Mouse (Mus musculus) stomach, embryonic 15.5 days (tissue): ENCODE measurements around the gene Fam161a. TPM values are rescaled to one million over a fixed set of nuclear protein-coding genes. Genes with fewer than 3 reads are reported as not detected.

Experiments
- ATAC-seq: fragments of 200-750 bp; cut with Nextera tagmentation; 2 replicates; pipeline ENCODE4 v1.8.0; 2017; ENCODE audit warnings: low read depth, moderate number of reproducible peaks, moderate TSS enrichment; ENCODE audit not compliant: insufficient read depth, low FRiP score
- H3K27ac ChIP-seq: fragments of 300-500 bp; sonication (generic); 2 replicates; pipeline ENCODE4 v1.5.1; 2015; ENCODE audit warnings: mild to moderate bottlenecking, inconsistent platforms
- H3K27me3 ChIP-seq: fragments of 300-500 bp; sonication (generic); replicated peaks from 2 replicates; pipeline ENCODE4 v1.6.1; 2015; ENCODE audit warnings: inconsistent platforms
- H3K36me3 ChIP-seq: fragments of 300-500 bp; sonication (generic); 2 replicates; pipeline ENCODE4 v1.6.1; 2015; ENCODE audit warnings: inconsistent platforms
- H3K4me1 ChIP-seq: fragments of 300-500 bp; sonication (generic); 2 replicates; pipeline ENCODE4 v1.6.1; 2015; ENCODE audit warnings: inconsistent platforms
- H3K4me2 ChIP-seq: fragments of 300-500 bp; sonication (generic); 2 replicates; pipeline ENCODE4 v1.6.1; 2015; ENCODE audit warnings: mild to moderate bottlenecking, inconsistent platforms
- H3K4me3 ChIP-seq: fragments of 300-500 bp; sonication (generic); replicated peaks from 2 replicates; pipeline ENCODE4 v1.5.1; 2015; ENCODE audit warnings: inconsistent platforms
- H3K9ac ChIP-seq: fragments of 300-500 bp; sonication (generic); 2 replicates; pipeline ENCODE4 v1.6.1; 2015; ENCODE audit warnings: inconsistent platforms
- H3K9me3 ChIP-seq: fragments of 300-500 bp; sonication (generic); 2 replicates; pipeline ENCODE4 v1.6.1; 2016; ENCODE audit warnings: inconsistent platforms
- WGBS: fragments of 180-500 bp; shearing (Covaris S2); methylation state at CpG from one replicate; pipeline ENCODE4 v1.1.7; 2015; 5-methylcytosine and 5-hydroxymethylcytosine counted together
- polyA plus RNA-seq: library from polyadenylated mRNA; unstranded; fragments of >200 nt; fragmentation: Nextera tagmentation; extraction: Ambion mirVana; gene quantifications from 2 replicates; pipeline ENCODE4 v1.2.1, GENCODE M21; 2015

The Fam161a gene
- polyA plus RNA-seq, 1 experiment from 2014 or later: 4.0 TPM

GRCm38 (mm10) chr11:22994271-22994670 lies 13.1 kb upstream of the Fam161a start:
- 77% methylated on average over 2 of the region's 2 CpGs for WGBS
- peaks cover 34% of the 10 kb centered on the region for H3K36me3 ChIP-seq
- no peaks in the 10 kb centered on the region for H3K9me3 ChIP-seq
- H3K9ac ChIP-seq: no peak overlapping the region
- no peak overlapping the region for H3K27ac ChIP-seq
- H3K4me1 ChIP-seq: peaks cover 8% of the 10 kb centered on the region
- no peak overlapping the region for H3K4me2 ChIP-seq
- H3K4me3 ChIP-seq: no peak overlapping the region
- no peak for ATAC-seq
- no peaks in the 10 kb centered on the region for H3K27me3 ChIP-seq

GRCm38 (mm10) chr11:22995461-22995860 lies 11.9 kb upstream of the Fam161a start:
- Histone ChIP-seq H3K36me3 (peaks cover 45% of the 10 kb centered on the region), H3K9ac (no peak overlapping the region), H3K4me3 (no peak overlapping the region), H3K27me3 (no peaks in the 10 kb centered on the region), H3K4me2 (no peak overlapping the region), H3K4me1 (peaks cover 8% of the 10 kb centered on the region), H3K9me3 (no peaks in the 10 kb centered on the region), H3K27ac (no peak overlapping the region)
- 95% methylated on average over 4 of the region's 4 CpGs for WGBS
- ATAC-seq: no peak

GRCm38 (mm10) chr11:22998308-22998707 lies 9.0 kb upstream of the Fam161a start:
- no peak overlapping the region for H3K9ac ChIP-seq
- H3K9me3 ChIP-seq: no peaks in the 10 kb centered on the region
- no peak overlapping the region for H3K27ac ChIP-seq
- H3K27me3 ChIP-seq: no peaks in the 10 kb centered on the region
- peaks cover 57% of the 10 kb centered on the region for H3K36me3 ChIP-seq
- H3K4me2 ChIP-seq: no peak overlapping the region
- H3K4me1 ChIP-seq: no peaks in the 10 kb centered on the region
- WGBS: 60% methylated on average over 1 of the region's 1 CpGs
- ATAC-seq: peak; percentile 50; the same call in 1 of the 2 replicates
- no peak overlapping the region for H3K4me3 ChIP-seq

- no peak overlapping the region for H3K4me3 ChIP-seq
- H3K9ac ChIP-seq: no peak overlapping the region
- H3K9me3 ChIP-seq: no peaks in the 10 kb centered on the region
- peaks cover 5% of the 10 kb centered on the region for H3K4me1 ChIP-seq
- 88% methylated on average over 1 of the region's 1 CpGs for WGBS
- no peak overlapping the region for H3K27ac ChIP-seq
- H3K27me3 ChIP-seq: no peaks in the 10 kb centered on the region
- ATAC-seq: no peak
- no peak overlapping the region for H3K4me2 ChIP-seq
- peaks cover 27% of the 10 kb centered on the region for H3K36me3 ChIP-seq
Observed at GRCm38 (mm10) chr11:23005276-23005675, 2.1 kb upstream of the Fam161a start.

- peak overlapping the region; percentile 82 for H3K4me2 ChIP-seq
- H3K36me3 ChIP-seq: peaks cover 17% of the 10 kb centered on the region
- no peak overlapping the region for H3K9ac ChIP-seq
- peak overlapping the region; percentile 61 for H3K4me3 ChIP-seq
- peak; percentile 51 for ATAC-seq
- H3K27me3 ChIP-seq: no peaks in the 10 kb centered on the region
- WGBS: 4% methylated on average over 6 of the region's 6 CpGs
- H3K27ac ChIP-seq: peak overlapping the region; percentile 85; the same call in 1 of the 2 replicates
- H3K9me3 ChIP-seq: no peaks in the 10 kb centered on the region
- peaks cover 5% of the 10 kb centered on the region for H3K4me1 ChIP-seq
Observed at GRCm38 (mm10) chr11:23007166-23007480, 208 bp upstream of the Fam161a start.

GRCm38 (mm10) chr11:23008181-23008823 lies 971 bp downstream of the Fam161a start:
- under 1% methylated on average over 40 of the region's 40 CpGs for WGBS
- peaks cover 10% of the 10 kb centered on the region for H3K36me3 ChIP-seq
- peak overlapping the region; percentile 82 for H3K4me2 ChIP-seq
- H3K27me3 ChIP-seq: no peaks in the 10 kb centered on the region
- H3K27ac ChIP-seq: peak overlapping the region; percentile 85
- peak overlapping the region; percentile 61 for H3K4me3 ChIP-seq
- peaks cover 5% of the 10 kb centered on the region for H3K4me1 ChIP-seq
- H3K9me3 ChIP-seq: no peaks in the 10 kb centered on the region
- ATAC-seq: peak; percentile 90
- H3K9ac ChIP-seq: peak overlapping the region; percentile 62

GRCm38 (mm10) chr11:23008824-23009200 lies 1.5 kb downstream of the Fam161a start:
- Histone ChIP-seq H3K9ac (no peak overlapping the region), H3K36me3 (peaks cover 5% of the 10 kb centered on the region), H3K4me1 (peaks cover 5% of the 10 kb centered on the region), H3K4me2 (peak overlapping the region; percentile 82), H3K4me3 (peak overlapping the region; percentile 61), H3K27ac (no peak overlapping the region), H3K27me3 (no peaks in the 10 kb centered on the region), H3K9me3 (no peaks in the 10 kb centered on the region)
- 18% methylated on average over 4 of the region's 4 CpGs for WGBS
- no peak for ATAC-seq

GRCm38 (mm10) chr11:23013096-23013495 lies 5.8 kb downstream of the Fam161a start:
- ATAC-seq: no peak
- Histone ChIP-seq H3K9ac (no peak overlapping the region), H3K27ac (peak overlapping the region; percentile 26), H3K9me3 (no peaks in the 10 kb centered on the region), H3K27me3 (no peaks in the 10 kb centered on the region), H3K4me1 (no peaks in the 10 kb centered on the region), H3K4me2 (no peak overlapping the region), H3K36me3 (no peaks in the 10 kb centered on the region), H3K4me3 (no peak overlapping the region)
- 53% methylated on average over 1 of the region's 1 CpGs for WGBS

GRCm38 (mm10) chr11:23013580-23014294 lies 6.4 kb downstream of the Fam161a start:
- Histone ChIP-seq H3K27ac (no peak overlapping the region; the same call in 1 of the 2 replicates), H3K36me3 (no peaks in the 10 kb centered on the region), H3K9me3 (no peaks in the 10 kb centered on the region), H3K9ac (no peak overlapping the region), H3K4me1 (no peaks in the 10 kb centered on the region), H3K4me3 (no peak overlapping the region), H3K27me3 (no peaks in the 10 kb centered on the region), H3K4me2 (no peak overlapping the region)
- 85% methylated on average over 4 of the region's 4 CpGs for WGBS
- no peak for ATAC-seq

- 70% methylated on average over 6 of the region's 6 CpGs for WGBS
- Histone ChIP-seq H3K9ac (no peak overlapping the region), H3K4me3 (no peak overlapping the region), H3K27me3 (no peaks in the 10 kb centered on the region), H3K36me3 (no peaks in the 10 kb centered on the region), H3K27ac (no peak overlapping the region), H3K9me3 (no peaks in the 10 kb centered on the region), H3K4me1 (no peaks in the 10 kb centered on the region), H3K4me2 (no peak overlapping the region)
- ATAC-seq: no peak
Observed at GRCm38 (mm10) chr11:23014996-23015395, 7.7 kb downstream of the Fam161a start.

- Histone ChIP-seq H3K4me3 (no peak overlapping the region), H3K9me3 (no peaks in the 10 kb centered on the region), H3K9ac (no peak overlapping the region), H3K27me3 (no peaks in the 10 kb centered on the region), H3K4me1 (no peaks in the 10 kb centered on the region), H3K36me3 (no peaks in the 10 kb centered on the region), H3K4me2 (no peak overlapping the region), H3K27ac (no peak overlapping the region)
- 93% methylated on average over 4 of the region's 4 CpGs for WGBS
- no peak for ATAC-seq
Observed at GRCm38 (mm10) chr11:23017943-23018342, 10.6 kb downstream of the Fam161a start.

- 74% methylated on average over 24 of the region's 24 CpGs for WGBS
- H3K27ac ChIP-seq: no peak overlapping the region
- H3K4me1 ChIP-seq: no peaks in the 10 kb centered on the region
- H3K36me3 ChIP-seq: no peaks in the 10 kb centered on the region
- no peak overlapping the region for H3K4me2 ChIP-seq
- H3K9ac ChIP-seq: no peak overlapping the region
- ATAC-seq: no peak
- no peaks in the 10 kb centered on the region for H3K9me3 ChIP-seq
- H3K4me3 ChIP-seq: no peak overlapping the region
- no peaks in the 10 kb centered on the region for H3K27me3 ChIP-seq
Observed at GRCm38 (mm10) chr11:23020116-23020770, 12.9 kb downstream of the Fam161a start.
